Mouse (Mus musculus): ENCODE data around the gene Grn.
A peak's percentile ranks its signal among the peaks of the same experiment; 100 is the strongest.

The Grn gene

DNA sequence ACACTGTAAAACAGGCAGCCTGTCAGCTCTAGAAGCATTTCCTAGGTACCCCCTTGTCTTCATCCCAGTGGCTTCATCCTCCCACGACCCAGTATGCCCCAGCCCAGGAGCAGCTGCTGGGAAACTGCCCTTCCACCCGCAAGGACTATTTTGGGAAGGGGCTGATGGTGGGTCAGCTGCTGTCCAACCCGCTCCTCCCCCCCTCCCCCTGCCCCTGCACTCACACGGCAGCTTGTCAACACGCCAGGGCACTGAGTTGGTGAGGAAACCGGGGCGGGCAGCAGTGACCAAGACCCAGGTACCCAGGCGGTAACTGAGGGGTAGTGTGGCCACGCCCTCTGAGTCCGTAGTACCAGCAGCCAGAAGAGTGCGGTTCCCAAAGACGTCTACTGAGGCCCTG lies 13.6 kb downstream of the Grn start:
- DNase-seq, result no peak

DNA sequence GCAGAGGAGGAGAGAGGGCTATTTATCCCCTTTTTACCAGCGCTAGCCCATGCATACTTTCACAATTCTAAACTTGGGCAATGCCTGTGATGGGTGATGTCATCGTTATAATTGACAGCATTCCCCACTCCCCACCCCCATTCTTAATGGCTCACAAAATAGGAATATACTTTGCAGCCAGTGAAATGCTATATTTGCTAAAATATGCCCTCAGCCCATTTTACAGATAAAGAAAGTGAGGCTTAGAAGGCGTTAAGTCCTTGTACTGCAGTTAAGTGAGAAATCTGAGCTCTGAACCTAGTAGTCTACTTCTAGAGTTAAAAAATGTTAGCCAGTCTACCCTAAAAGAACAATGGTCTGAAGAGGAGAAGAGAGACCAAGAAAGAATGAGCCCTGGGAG lies 14.2 kb downstream of the Grn start:
- DNase-seq, result no peak

DNA sequence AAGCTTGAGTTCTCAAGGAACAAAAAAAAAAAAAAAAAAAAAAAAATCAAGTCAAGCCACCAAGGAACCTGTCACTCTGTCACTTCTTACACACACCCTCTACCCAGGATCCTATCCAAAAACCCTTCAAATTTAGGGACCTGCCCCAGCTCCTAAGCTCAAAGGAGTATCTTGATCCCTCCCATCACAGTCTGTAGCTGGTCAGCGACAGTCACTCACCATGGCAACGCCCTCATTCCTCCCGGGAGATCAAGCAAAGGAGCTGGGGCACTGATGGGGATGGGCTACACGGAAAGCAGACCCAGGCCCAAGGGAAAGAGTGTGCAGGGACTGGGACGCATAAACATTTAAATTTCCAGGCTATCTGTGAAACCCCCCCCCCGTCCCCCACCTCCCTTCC lies 14.7 kb downstream of the Grn start:
- no peak for DNase-seq

DNA sequence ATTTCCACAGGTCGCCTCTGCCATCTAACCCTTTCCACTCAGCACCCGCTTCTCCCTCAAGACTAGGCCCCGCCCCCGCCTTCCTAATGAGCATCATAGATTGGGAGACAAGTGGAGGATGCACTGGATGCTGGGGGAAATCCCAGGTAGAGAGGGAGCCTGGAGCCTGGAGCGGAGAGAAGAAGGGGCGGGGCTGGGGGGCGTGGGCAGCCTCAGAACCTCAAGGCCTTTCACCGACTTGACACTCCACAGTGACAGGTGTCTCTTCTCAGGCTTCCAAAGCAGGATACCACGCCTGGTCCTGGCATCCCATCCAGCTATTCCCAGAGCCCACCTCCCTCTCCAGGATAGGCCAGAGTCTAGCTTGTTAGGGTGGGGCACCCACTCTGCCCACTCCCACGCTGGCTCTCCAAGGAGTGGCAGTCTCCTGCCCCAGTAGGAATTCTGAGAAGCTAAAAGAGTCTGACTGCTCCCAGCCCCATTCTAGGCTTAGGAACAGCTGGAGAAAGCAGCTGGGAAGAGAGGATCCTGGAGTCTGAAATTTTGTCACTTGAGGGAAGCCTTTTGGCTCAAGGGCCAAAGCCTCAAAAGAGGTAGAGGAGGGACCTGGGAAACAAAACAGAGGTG lies 15.3 kb downstream of the Grn start:
- no peak for DNase-seq

- DNase-seq, result no peak
Measured at GRCm38 (mm10) chr11:102445891-102446361, 15.8 kb downstream of the Grn start.

GRCm38 (mm10) chr11:102446581-102447461 lies 16.7 kb downstream of the Grn start:
- no peak for DNase-seq

- DNase-seq, result peak; percentile 84
Measured at GRCm38 (mm10) chr11:102447497-102447896, 17.4 kb downstream of the Grn start, which contains the start of gene Fam171a2. Gene Fam171a2 (minus strand): TSS chr11:102447682.

GRCm38 (mm10) chr11:102448327-102448726 lies 18.2 kb downstream of the Grn start:
- DNase-seq, result no peak

- no peak for DNase-seq
Measured at GRCm38 (mm10) chr11:102449043-102450008, 19.2 kb downstream of the Grn start.

- no peak for DNase-seq
Measured at GRCm38 (mm10) chr11:102453131-102453530, 23.0 kb downstream of the Grn start.

- DNase-seq, result no peak
Measured at GRCm38 (mm10) chr11:102455740-102456396, 25.8 kb downstream of the Grn start.

GRCm38 (mm10) chr11:102460541-102460940 lies 30.4 kb downstream of the Grn start:
- DNase-seq, result no peak

- DNase-seq, result no peak
Measured at GRCm38 (mm10) chr11:102461764-102462163, 31.6 kb downstream of the Grn start.

- no peak for DNase-seq
Measured at GRCm38 (mm10) chr11:102464901-102465300, 34.8 kb downstream of the Grn start.

DNA sequence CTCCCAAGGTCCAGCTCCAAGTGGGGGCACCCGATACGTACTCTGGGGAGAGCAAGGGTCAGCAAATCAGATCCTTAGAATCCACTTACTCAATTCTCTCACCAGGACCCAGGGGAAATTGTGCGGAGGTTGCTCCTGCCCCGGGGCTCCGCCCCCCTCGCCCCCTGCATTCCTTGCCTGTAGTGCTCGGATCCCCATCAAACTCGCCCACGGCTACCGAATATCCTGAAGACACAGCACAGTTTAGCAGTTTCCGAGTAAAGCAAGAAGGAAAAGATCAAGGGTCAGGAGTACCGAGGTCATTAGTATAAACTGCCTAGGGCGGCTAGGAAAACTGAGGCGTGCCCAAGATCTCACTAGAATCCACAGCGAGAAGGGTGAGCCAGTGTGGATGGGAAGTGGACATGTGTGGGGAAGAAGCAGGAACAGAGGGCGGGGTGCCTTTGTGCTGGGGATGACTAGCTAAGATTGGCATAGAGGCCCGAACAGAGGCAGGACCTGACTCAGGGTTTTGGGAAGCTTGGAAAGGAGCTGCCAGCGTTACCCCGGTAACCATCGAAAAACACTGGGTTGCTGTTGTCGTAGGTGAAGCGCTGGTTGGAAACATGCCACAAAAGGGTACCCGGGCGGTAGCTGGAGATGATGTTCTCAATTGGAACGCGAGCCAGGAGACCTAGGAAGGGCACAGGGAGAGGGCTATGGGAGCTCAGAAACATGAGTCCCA lies 35.8 kb downstream of the Grn start:
- peak; percentile 63 for DNase-seq

GRCm38 (mm10) chr11:102467041-102467631 lies 37.0 kb downstream of the Grn start:
- peak; percentile 89 for DNase-seq

- no peak for DNase-seq
Measured at GRCm38 (mm10) chr11:102469648-102470357, 39.7 kb downstream of the Grn start, which contains the start of gene Itga2b. Gene Itga2b (minus strand): TSS chr11:102470122.

- DNase-seq, result no peak
Measured at GRCm38 (mm10) chr11:102475027-102475426, 44.9 kb downstream of the Grn start.

DNA sequence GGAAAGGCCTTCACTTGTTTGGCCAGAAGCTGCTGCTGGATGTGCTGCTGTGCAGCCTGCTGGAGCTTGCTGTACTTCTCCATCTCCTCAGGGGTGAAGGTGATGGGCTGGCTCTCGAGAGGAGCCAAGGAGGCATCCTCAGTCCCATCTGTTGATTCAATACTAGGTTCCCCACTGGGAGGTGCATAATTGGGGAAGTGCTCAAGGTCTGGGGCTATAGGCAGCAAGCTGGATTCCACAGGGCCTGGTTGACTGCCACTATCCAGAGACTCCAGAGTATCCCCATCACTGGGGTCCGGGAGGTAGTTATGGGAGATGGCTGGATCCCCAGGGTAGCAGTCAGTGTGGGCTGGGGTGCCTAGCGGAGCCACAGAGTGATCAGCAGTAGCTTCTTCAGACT lies 48.6 kb downstream of the Grn start:
- DNase-seq, result no peak

DNA sequence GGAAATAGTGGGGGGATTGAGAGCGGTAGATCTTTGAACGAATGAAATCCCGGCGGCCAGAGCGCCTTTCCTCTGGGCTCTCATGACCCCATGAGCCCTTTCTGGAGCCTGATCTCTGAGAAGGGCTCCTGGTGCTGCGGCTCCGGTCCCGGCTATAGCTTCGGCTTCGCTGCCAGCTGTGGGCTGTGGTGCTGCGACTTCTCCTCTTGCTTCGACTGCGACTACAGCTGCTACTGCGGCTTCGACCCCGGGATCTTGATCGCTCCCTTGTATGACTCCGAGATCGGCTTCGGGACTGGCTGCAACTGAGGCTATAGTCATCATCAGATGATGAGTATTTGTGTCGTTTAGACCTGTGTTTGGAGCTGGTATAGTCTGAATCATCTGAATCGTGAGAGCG lies 49.5 kb downstream of the Grn start:
- no peak for DNase-seq

DNA sequence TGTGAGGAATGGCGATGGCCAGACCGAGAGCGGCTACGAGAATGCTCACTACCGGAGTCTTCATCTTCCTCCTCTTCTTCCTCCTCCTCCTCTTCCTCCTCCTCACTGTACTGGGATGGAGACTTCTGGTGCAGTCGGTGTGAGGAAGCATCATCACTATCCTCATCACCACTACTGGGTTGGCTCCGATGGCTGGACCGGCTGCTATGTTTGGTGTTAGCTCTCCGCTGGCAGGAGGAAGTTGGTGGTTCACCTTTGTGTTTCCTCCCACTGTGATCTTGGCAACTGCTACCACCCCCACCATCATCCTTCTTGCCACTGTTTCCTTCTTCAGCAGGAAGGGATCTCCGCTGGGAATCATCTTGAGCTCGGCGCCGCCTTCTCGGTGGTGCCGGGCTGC lies 50.0 kb downstream of the Grn start:
- DNase-seq, result no peak
